Mouse (Mus musculus): ENCODE measurements around the gene Zfp51. TPM values are rescaled to one million over a fixed set of nuclear protein-coding genes. Genes with fewer than 3 reads are reported as not detected.
"Not testable (repeated sequence)": the region's sequence is repeated elsewhere in the genome, so short reads cannot be mapped to it uniquely, and the experiment has no call there.

Gene Zfp51
- total RNA-seq (2014; rRNA removed; ENCODE audit: low replicate concordance): 5.1 and 6.3 TPM in 2 replicates
- polyA plus RNA-seq (2015; fragmentation: Nextera tagmentation; extraction: Ambion mirVana): 9.7 and 9.9 TPM in 2 replicates

DNA sequence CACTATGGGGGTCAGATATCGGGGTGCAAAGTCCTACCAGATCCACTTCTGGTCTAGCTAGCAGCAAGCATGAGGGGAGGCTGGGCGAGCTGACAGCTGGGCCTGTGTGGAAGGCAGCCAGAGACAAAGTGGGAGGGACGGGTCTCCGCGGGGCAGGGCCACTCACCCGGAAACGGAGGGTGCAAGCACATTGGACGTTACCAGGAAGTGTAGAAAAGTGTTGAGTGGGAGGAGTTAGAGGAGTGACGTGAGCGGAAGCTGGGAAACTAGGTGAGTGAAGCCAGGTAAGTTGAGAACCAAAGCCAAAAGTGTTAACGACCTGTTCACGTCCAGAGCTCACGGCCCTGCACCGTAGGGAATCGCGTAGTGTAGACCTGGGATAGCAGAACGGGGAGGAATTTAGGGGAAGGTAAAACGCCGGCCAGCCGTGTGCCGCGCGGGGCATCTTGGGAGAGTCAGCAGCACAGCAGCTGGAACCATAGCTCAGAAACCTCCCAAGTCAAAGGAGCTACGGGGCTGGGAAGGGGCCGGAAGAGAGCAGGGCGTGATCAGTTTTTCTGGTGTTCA, at the start of gene Zfp51:
TSS of gene Zfp51 (plus strand) at position 237 of the 567 bp plus-strand sequence.
- peak within 1 kb of the TSS; percentile 95 for H3K4me2 ChIP-seq (ENCODE audit: low read depth, low read length)
- peak within 1 kb of the TSS; percentile 79 for H3K4me3 ChIP-seq (ENCODE audit: low read depth, low read length)
- DNase-seq (ENCODE audit: low spot score) (peak; percentile 93), ATAC-seq (ENCODE audit: insufficient read depth, low read depth) (peak; percentile 100)
- peaks cover 7% of the 10 kb centered on the region; the same call in 1 of the 2 replicates for H3K4me1 ChIP-seq (ENCODE audit: control insufficient read depth, insufficient read depth)
- WGBS: under 1% methylated on average over 26 of the region's 26 CpGs
- 0 out of 2 replicates have a peak, but pooled peaks cover 2% of the 10 kb centered on the region for H3K27me3 ChIP-seq (ENCODE audit: control insufficient read depth, insufficient read depth, low read length)
- TF ChIP-seq EP300 (IDR thresholded peaks at IDR 0.05; ENCODE audit: low read depth) (no peak), CTCF (IDR thresholded peaks at IDR 0.05; ENCODE audit: low read depth) (no peak)
- H3K9ac ChIP-seq (replicated peaks; ENCODE audit: low read depth, low read length): peak within 1 kb of the TSS; percentile 69
- H3K9me3 ChIP-seq (replicated peaks; ENCODE audit: control insufficient read depth, low read length): no peaks in the 10 kb centered on the region
- H3K27ac ChIP-seq (ENCODE audit: low read depth): peak within 1 kb of the TSS; percentile 90
- no peaks in the 10 kb centered on the region; the same call in 1 of the 2 replicates for H3K36me3 ChIP-seq (replicated peaks; ENCODE audit: control insufficient read depth, insufficient read depth, low read length)

GRCm38 (mm10) chr17:21422664-21423599, 27.2 kb upstream of the Zfp51 start, which contains the start of gene Zfp54:
Gene Zfp54 (plus strand): TSS chr17:21423227.
- Histone ChIP-seq H3K4me3 (ENCODE audit: low read depth, low read length) (peak within 1 kb of the TSS; percentile 59), H3K4me1 (ENCODE audit: control insufficient read depth, insufficient read depth) (peaks cover 10% of the 10 kb centered on the region), H3K36me3 (replicated peaks; ENCODE audit: control insufficient read depth, insufficient read depth, low read length) (no peaks in the 10 kb centered on the region), H3K27me3 (ENCODE audit: control insufficient read depth, insufficient read depth, low read length) (no peaks in the 10 kb centered on the region), H3K9me3 (replicated peaks; ENCODE audit: control insufficient read depth, low read length) (no peaks in the 10 kb centered on the region), H3K27ac (ENCODE audit: low read depth) (peak within 1 kb of the TSS; percentile 70), H3K9ac (replicated peaks; ENCODE audit: low read depth, low read length) (peak within 1 kb of the TSS; percentile 50), H3K4me2 (ENCODE audit: low read depth, low read length) (peak within 1 kb of the TSS; percentile 84)
- 0% methylated on average over 22 of the region's 22 CpGs for WGBS
- ATAC-seq (ENCODE audit: insufficient read depth, low read depth) (peak; percentile 99), DNase-seq (ENCODE audit: low spot score) (peak; percentile 68)
- peak; percentile 84 for TF ChIP-seq CTCF (IDR thresholded peaks at IDR 0.05; ENCODE audit: low read depth)
- TF ChIP-seq EP300 (IDR thresholded peaks at IDR 0.05; ENCODE audit: low read depth): no peak

- ATAC-seq (ENCODE audit: insufficient read depth, low read depth); H3K4me1 ChIP-seq (ENCODE audit: control insufficient read depth, insufficient read depth); DNase-seq (ENCODE audit: low spot score); H3K36me3 ChIP-seq (replicated peaks; ENCODE audit: control insufficient read depth, insufficient read depth, low read length); H3K9ac ChIP-seq (replicated peaks; ENCODE audit: low read depth, low read length); H3K4me2 ChIP-seq (ENCODE audit: low read depth, low read length); H3K9me3 ChIP-seq (replicated peaks; ENCODE audit: control insufficient read depth, low read length); H3K27ac ChIP-seq (ENCODE audit: low read depth); H3K4me3 ChIP-seq (ENCODE audit: low read depth, low read length); H3K27me3 ChIP-seq (ENCODE audit: control insufficient read depth, insufficient read depth, low read length): not testable (repeated sequence)
- 69% methylated on average over 9 of the region's 9 CpGs for WGBS
These were observed 11.3 kb upstream of the Zfp51 start for GRCm38 (mm10) chr17:21438806-21439400.

DNA sequence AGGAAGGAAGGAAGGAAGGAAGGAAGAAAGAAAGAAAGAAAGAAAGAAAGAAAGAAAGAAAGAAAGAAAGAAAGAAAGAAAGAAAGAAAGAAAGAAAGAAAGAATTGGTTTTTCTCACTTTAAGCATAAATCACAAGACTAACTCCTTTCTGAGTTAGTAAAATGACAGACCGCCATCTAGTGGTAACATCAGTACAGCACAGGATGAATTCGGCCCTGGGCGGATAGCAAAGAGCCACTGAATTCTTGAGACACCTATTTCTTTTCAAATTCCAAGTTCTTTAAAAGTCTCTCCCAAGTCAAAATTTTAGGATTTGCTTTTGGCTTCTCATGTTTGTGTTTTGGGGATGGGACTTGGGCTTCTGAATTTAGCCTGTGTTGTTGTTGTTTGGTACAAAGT, 505 bp upstream of the Zfp51 start:
- TF ChIP-seq EP300 (IDR thresholded peaks at IDR 0.05; ENCODE audit: low read depth): no peak
- TF ChIP-seq CTCF (IDR thresholded peaks at IDR 0.05; ENCODE audit: low read depth): peak; percentile 73
- peak; percentile 75 for ATAC-seq (ENCODE audit: insufficient read depth, low read depth)
- 0% methylated on average over 3 of the region's 3 CpGs for WGBS
- DNase-seq (ENCODE audit: low spot score): peak; percentile 81
- H3K4me2 ChIP-seq (ENCODE audit: low read depth, low read length): peak overlapping the region; percentile 95
- H3K4me1 ChIP-seq (ENCODE audit: control insufficient read depth, insufficient read depth): peaks cover 7% of the 10 kb centered on the region; the same call in 1 of the 2 replicates
- peak overlapping the region; percentile 69 for H3K9ac ChIP-seq (replicated peaks; ENCODE audit: low read depth, low read length)
- H3K36me3 ChIP-seq (replicated peaks; ENCODE audit: control insufficient read depth, insufficient read depth, low read length): no peaks in the 10 kb centered on the region; the same call in 1 of the 2 replicates
- no peaks in the 10 kb centered on the region for H3K9me3 ChIP-seq (replicated peaks; ENCODE audit: control insufficient read depth, low read length)
- H3K4me3 ChIP-seq (ENCODE audit: low read depth, low read length): peak overlapping the region; percentile 79
- peak overlapping the region; percentile 90 for H3K27ac ChIP-seq (ENCODE audit: low read depth)
- H3K27me3 ChIP-seq (ENCODE audit: control insufficient read depth, insufficient read depth, low read length): 0 out of 2 replicates have a peak, but pooled peaks cover 2% of the 10 kb centered on the region

DNA sequence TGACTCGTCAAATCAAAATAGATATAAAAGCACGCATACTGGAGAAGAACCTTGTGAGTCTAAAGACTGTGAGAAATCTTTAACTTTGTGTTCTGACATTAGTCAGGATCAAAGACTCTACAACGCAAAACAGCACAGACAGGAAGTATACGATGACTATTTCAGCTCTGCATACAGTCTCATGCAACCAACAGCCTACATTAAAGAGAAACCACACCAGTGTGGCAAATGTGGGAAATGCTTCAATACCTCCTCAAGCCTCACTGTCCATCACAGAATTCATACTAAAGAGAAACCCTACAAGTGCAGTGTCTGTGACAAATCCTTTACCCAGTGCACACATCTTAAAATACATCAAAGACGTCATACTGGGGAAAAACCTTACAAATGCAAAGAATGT, 13.4 kb downstream of the Zfp51 start:
- TF ChIP-seq EP300 (IDR thresholded peaks at IDR 0.05; ENCODE audit: low read depth): no peak
- WGBS: 88% methylated on average over 5 of the region's 5 CpGs
- Histone ChIP-seq H3K4me2 (ENCODE audit: low read depth, low read length) (no peak overlapping the region), H3K9ac (replicated peaks; ENCODE audit: low read depth, low read length) (no peak overlapping the region), H3K27me3 (ENCODE audit: control insufficient read depth, insufficient read depth, low read length) (no peaks in the 10 kb centered on the region), H3K27ac (ENCODE audit: low read depth) (no peak overlapping the region), H3K36me3 (replicated peaks; ENCODE audit: control insufficient read depth, insufficient read depth, low read length) (peaks cover 37% of the 10 kb centered on the region), H3K9me3 (replicated peaks; ENCODE audit: control insufficient read depth, low read length) (no peaks in the 10 kb centered on the region), H3K4me3 (ENCODE audit: low read depth, low read length) (no peak overlapping the region), H3K4me1 (ENCODE audit: control insufficient read depth, insufficient read depth) (no peaks in the 10 kb centered on the region)
- ATAC-seq (ENCODE audit: insufficient read depth, low read depth): no peak
- no peak for DNase-seq (ENCODE audit: low spot score)

Measured in heart, postnatal 0 days (tissue).